Mouse (Mus musculus) left cerebral cortex, adult 2 months (tissue): Measurements from ENCODE around the gene Il10rb. TPM values are rescaled to one million over a fixed set of nuclear protein-coding genes. Genes with fewer than 3 reads are reported as not detected.
A peak's percentile ranks its signal among the peaks of the same experiment; 100 is the strongest.

ENCODE experiments used
- DNase-seq, 2 experiments: peaks; one replicate each; pipeline ENCODE4 v3.0.0; 2021 to 2022; ENCODE audit warnings: low spot score in 2 of 2, mixed read lengths in 1 of 2; ENCODE audit errors: extremely low spot score in 1 of 2
- H3K27ac ChIP-seq: fragments of 200-600 bp; 2 replicates; pipeline ENCODE4 v1.8.1; 2022
- H3K4me3 ChIP-seq: fragments of 200-600 bp; 2 replicates; pipeline ENCODE4 v1.8.1; 2022
- CTCF ChIP-seq: fragments of 200-600 bp; IDR thresholded peaks from 2 replicates; pipeline ENCODE4 v1.8.1; 2022; ENCODE audit warnings: antibody characterized with exemption, mild to moderate bottlenecking, moderate library complexity
- intact Hi-C: fragments of 180-260 bp; cut with DNase I; formaldehyde crosslinking; loops from one replicate; pipeline ENCODE4 v1.15.1; 2025
- total RNA-seq, 2 experiments: library from RNA; stranded (reverse); gene quantifications; 2 replicates each; pipeline ENCODE4 v1.2.3; 2021

The Il10rb gene
- total RNA-seq, 2 experiments from 2014 or later: 8.5 to 9.1 TPM

- Histone ChIP-seq H3K4me3 (peak within 1 kb of the TSS; percentile 99), H3K27ac (peak within 1 kb of the TSS; percentile 94)
- DNase-seq: peak; percentile 72 to 76
- intact Hi-C loops: loop anchor here (5.0 kb wide), 1 partner anchor 114 kb away; the partner anchor contains the start of gene Ifnar1
- TF ChIP-seq CTCF: no peak
These were observed 33.1 kb upstream of the Il10rb start, which contains the start of gene Ifnar2 for GRCm38 (mm10) chr16:91372577-91373472. Ifnar2 (plus strand) TSS chr16:91372783.

GRCm38 (mm10) chr16:91373473-91374252 lies 32.3 kb upstream of the Il10rb start:
- TF ChIP-seq CTCF: no peak
- Histone ChIP-seq H3K4me3 (peak overlapping the region; percentile 99), H3K27ac (peak overlapping the region; percentile 94)
- intact Hi-C loops: loop anchor here (5.0 kb wide), 1 partner anchor 114 kb away; the partner anchor contains the start of gene Ifnar1
- no peak for DNase-seq

GRCm38 (mm10) chr16:91374253-91374634 lies 31.7 kb upstream of the Il10rb start:
- no peak for DNase-seq
- intact Hi-C loops: loop anchor here (5.0 kb wide), 1 partner anchor 113 kb away; the partner anchor contains the start of gene Ifnar1
- TF ChIP-seq CTCF: no peak
- peak overlapping the region; percentile 61 for H3K27ac ChIP-seq
- peak overlapping the region; percentile 99 for H3K4me3 ChIP-seq

- TF ChIP-seq CTCF: no peak
- Histone ChIP-seq H3K27ac (peak overlapping the region; percentile 47), H3K4me3 (no peak overlapping the region)
- DNase-seq: peak in 1 of 2 experiments; percentile 10
- intact Hi-C loops: no loop called here
These were observed 29.3 kb upstream of the Il10rb start for GRCm38 (mm10) chr16:91376701-91377100.

- Histone ChIP-seq H3K27ac (peak overlapping the region; percentile 65), H3K4me3 (no peak overlapping the region)
- DNase-seq: no peak
- no peak for TF ChIP-seq CTCF
- intact Hi-C loops: no loop called here
These were observed 27.5 kb upstream of the Il10rb start for GRCm38 (mm10) chr16:91378431-91378986.

GRCm38 (mm10) chr16:91378991-91379390 lies 27.0 kb upstream of the Il10rb start:
- TF ChIP-seq CTCF: no peak
- no peak for DNase-seq
- Histone ChIP-seq H3K4me3 (no peak overlapping the region), H3K27ac (peak overlapping the region; percentile 65)
- intact Hi-C loops: no loop called here

- H3K4me3 ChIP-seq: no peak overlapping the region
- no peak for TF ChIP-seq CTCF
- intact Hi-C loops: no loop called here
- H3K27ac ChIP-seq: peak overlapping the region; percentile 65
- peak in 1 of 2 experiments; percentile 8 for DNase-seq
These were observed 26.6 kb upstream of the Il10rb start for GRCm38 (mm10) chr16:91379412-91379811.

- DNase-seq: no peak
- H3K27ac ChIP-seq: no peak overlapping the region
- TF ChIP-seq CTCF: no peak
- no peak overlapping the region for H3K4me3 ChIP-seq
- intact Hi-C loops: no loop called here
These were observed 25.8 kb upstream of the Il10rb start for GRCm38 (mm10) chr16:91380151-91380550.

GRCm38 (mm10) chr16:91381606-91382005 lies 24.4 kb upstream of the Il10rb start:
- DNase-seq: no peak
- TF ChIP-seq CTCF: no peak
- no peak overlapping the region for H3K27ac ChIP-seq
- no peak overlapping the region for H3K4me3 ChIP-seq
- intact Hi-C loops: no loop called here

GRCm38 (mm10) chr16:91382261-91382790 lies 23.6 kb upstream of the Il10rb start:
- no peak overlapping the region for H3K27ac ChIP-seq
- intact Hi-C loops: no loop called here
- no peak for TF ChIP-seq CTCF
- DNase-seq: no peak
- no peak overlapping the region for H3K4me3 ChIP-seq

- intact Hi-C loops: no loop called here
- Histone ChIP-seq H3K27ac (no peak overlapping the region), H3K4me3 (no peak overlapping the region)
- no peak for TF ChIP-seq CTCF
- no peak for DNase-seq
These were observed 21.7 kb upstream of the Il10rb start for GRCm38 (mm10) chr16:91384221-91384620.
